Mouse (Mus musculus): Measurements from ENCODE around the gene Ust. TPM values are rescaled to one million over a fixed set of nuclear protein-coding genes. Genes with fewer than 3 reads are reported as not detected.

The Ust gene
- total and polyA plus RNA-seq, 2 experiments from 2014 or later, result 8.0 to 14.8 TPM

- Histone ChIP-seq H3K4me2 (ENCODE audit: low read depth, low read length) (no peak overlapping the region), H3K4me1 (ENCODE audit: insufficient read depth, low read length) (no peaks in the 10 kb centered on the region), H3K27me3 (ENCODE audit: insufficient read depth, low read length) (no peaks in the 10 kb centered on the region), H3K36me3 (ENCODE audit: insufficient read depth, low read length) (no peaks in the 10 kb centered on the region), H3K4me3 (ENCODE audit: low read length) (no peak overlapping the region), H3K9me3 (ENCODE audit: low read length) (no peaks in the 10 kb centered on the region), H3K9ac (replicated peaks; ENCODE audit: low read length) (no peak overlapping the region), H3K27ac (no peak overlapping the region)
- ATAC-seq, result no peak
- TF ChIP-seq CTCF (IDR thresholded peaks at IDR 0.05; ENCODE audit: low read depth), result no peak
- 94% methylated on average over 19 of the region's 19 CpGs for WGBS
- DNase-seq (ENCODE audit: low spot score), result no peak
These were observed 311.3 kb downstream of the Ust start for GRCm38 (mm10) chr10:8207358-8207757.

- Histone ChIP-seq H3K36me3 (ENCODE audit: insufficient read depth, low read length) (no peaks in the 10 kb centered on the region), H3K4me3 (ENCODE audit: low read length) (no peak overlapping the region), H3K27ac (no peak overlapping the region), H3K27me3 (ENCODE audit: insufficient read depth, low read length) (no peaks in the 10 kb centered on the region), H3K4me1 (ENCODE audit: insufficient read depth, low read length) (no peaks in the 10 kb centered on the region), H3K4me2 (ENCODE audit: low read depth, low read length) (no peak overlapping the region), H3K9me3 (ENCODE audit: low read length) (no peaks in the 10 kb centered on the region), H3K9ac (replicated peaks; ENCODE audit: low read length) (no peak overlapping the region)
- DNase-seq (ENCODE audit: low spot score) (no peak), ATAC-seq (no peak)
- 86% methylated on average over 4 of the region's 4 CpGs for WGBS
- TF ChIP-seq CTCF (IDR thresholded peaks at IDR 0.05; ENCODE audit: low read depth), result no peak
These were observed 314.9 kb downstream of the Ust start for GRCm38 (mm10) chr10:8203681-8204080.

GRCm38 (mm10) chr10:8199816-8200215 lies 318.8 kb downstream of the Ust start:
- Histone ChIP-seq H3K4me3 (ENCODE audit: low read length) (no peak overlapping the region), H3K27me3 (ENCODE audit: insufficient read depth, low read length) (no peaks in the 10 kb centered on the region), H3K4me1 (ENCODE audit: insufficient read depth, low read length) (no peaks in the 10 kb centered on the region), H3K9ac (replicated peaks; ENCODE audit: low read length) (no peak overlapping the region), H3K4me2 (ENCODE audit: low read depth, low read length) (no peak overlapping the region), H3K9me3 (ENCODE audit: low read length) (no peaks in the 10 kb centered on the region), H3K27ac (no peak overlapping the region), H3K36me3 (ENCODE audit: insufficient read depth, low read length) (no peaks in the 10 kb centered on the region)
- no peak for TF ChIP-seq CTCF (IDR thresholded peaks at IDR 0.05; ENCODE audit: low read depth)
- WGBS, result 85% methylated on average over 8 of the region's 8 CpGs
- no peak for DNase-seq (ENCODE audit: low spot score)
- no peak for ATAC-seq

GRCm38 (mm10) chr10:8199026-8199756 lies 319.4 kb downstream of the Ust start:
- WGBS, result 90% methylated on average over 9 of the region's 9 CpGs
- no peak for TF ChIP-seq CTCF (IDR thresholded peaks at IDR 0.05; ENCODE audit: low read depth)
- Histone ChIP-seq H3K9ac (replicated peaks; ENCODE audit: low read length) (no peak overlapping the region), H3K4me2 (ENCODE audit: low read depth, low read length) (no peak overlapping the region), H3K9me3 (ENCODE audit: low read length) (no peaks in the 10 kb centered on the region), H3K4me3 (ENCODE audit: low read length) (no peak overlapping the region), H3K27me3 (ENCODE audit: insufficient read depth, low read length) (no peaks in the 10 kb centered on the region), H3K36me3 (ENCODE audit: insufficient read depth, low read length) (no peaks in the 10 kb centered on the region), H3K27ac (peak overlapping the region; percentile 28; the same call in 1 of the 2 replicates), H3K4me1 (ENCODE audit: insufficient read depth, low read length) (no peaks in the 10 kb centered on the region)
- DNase-seq (ENCODE audit: low spot score) (peak; percentile 73), ATAC-seq (peak; percentile 74)

GRCm38 (mm10) chr10:8197661-8198060 lies 321.0 kb downstream of the Ust start:
- no peak for DNase-seq (ENCODE audit: low spot score)
- no peak for TF ChIP-seq CTCF (IDR thresholded peaks at IDR 0.05; ENCODE audit: low read depth)
- H3K9me3 ChIP-seq (ENCODE audit: low read length), result no peaks in the 10 kb centered on the region
- 69% methylated on average over 2 of the region's 2 CpGs for WGBS
- no peak overlapping the region for H3K27ac ChIP-seq
- no peaks in the 10 kb centered on the region for H3K27me3 ChIP-seq (ENCODE audit: insufficient read depth, low read length)
- no peak overlapping the region for H3K4me2 ChIP-seq (ENCODE audit: low read depth, low read length)
- H3K4me3 ChIP-seq (ENCODE audit: low read length), result no peak overlapping the region
- H3K36me3 ChIP-seq (ENCODE audit: insufficient read depth, low read length), result no peaks in the 10 kb centered on the region
- ATAC-seq, result no peak
- H3K9ac ChIP-seq (replicated peaks; ENCODE audit: low read length), result no peak overlapping the region
- no peaks in the 10 kb centered on the region for H3K4me1 ChIP-seq (ENCODE audit: insufficient read depth, low read length)

DNA sequence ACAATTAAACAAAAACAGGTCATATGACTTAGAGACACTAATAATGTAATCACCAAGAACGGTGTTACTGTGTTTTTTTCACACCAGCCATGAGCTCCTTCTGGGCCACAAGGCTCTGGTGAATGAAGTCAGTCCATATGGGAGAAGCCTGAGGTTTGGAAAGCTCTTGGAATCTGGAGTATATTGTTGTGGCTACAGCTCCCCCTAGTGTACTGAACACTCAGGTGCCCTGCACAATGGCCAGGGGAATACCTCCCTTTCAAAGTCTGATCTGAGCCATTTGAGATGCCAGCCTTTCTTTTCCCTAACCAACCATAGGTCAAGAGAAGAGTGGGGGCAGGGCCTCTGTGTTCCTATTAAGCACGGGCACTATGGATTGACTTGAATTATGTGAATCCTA lies 322.3 kb downstream of the Ust start:
- Histone ChIP-seq H3K4me2 (ENCODE audit: low read depth, low read length) (no peak overlapping the region), H3K4me3 (ENCODE audit: low read length) (no peak overlapping the region), H3K27ac (no peak overlapping the region), H3K36me3 (ENCODE audit: insufficient read depth, low read length) (no peaks in the 10 kb centered on the region), H3K27me3 (ENCODE audit: insufficient read depth, low read length) (no peaks in the 10 kb centered on the region), H3K9ac (replicated peaks; ENCODE audit: low read length) (no peak overlapping the region), H3K4me1 (ENCODE audit: insufficient read depth, low read length) (no peaks in the 10 kb centered on the region), H3K9me3 (ENCODE audit: low read length) (no peaks in the 10 kb centered on the region)
- ATAC-seq, result peak; percentile 89
- TF ChIP-seq CTCF (IDR thresholded peaks at IDR 0.05; ENCODE audit: low read depth), result peak; percentile 90
- peak; percentile 92 for DNase-seq (ENCODE audit: low spot score)
- 2% methylated on average over 2 of the region's 2 CpGs for WGBS

DNA sequence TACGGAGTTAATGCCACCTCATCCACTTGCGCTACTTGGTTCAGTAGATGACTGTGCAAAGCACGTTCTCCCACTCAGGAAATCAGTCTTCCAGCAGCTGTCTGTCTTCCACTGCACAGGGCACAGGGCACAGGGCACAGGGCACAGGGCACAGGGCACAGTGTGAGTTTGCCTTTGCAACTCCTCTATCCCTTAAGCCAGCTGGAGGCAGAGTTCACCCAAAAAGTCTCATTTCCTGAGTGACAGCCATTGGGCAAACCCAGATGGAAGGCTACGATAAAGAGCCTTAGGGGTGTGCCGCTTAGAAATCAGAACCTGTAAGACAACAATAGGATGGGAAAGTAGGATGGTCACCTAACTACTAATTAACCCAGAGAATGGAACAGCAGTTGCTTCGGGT lies 322.9 kb downstream of the Ust start:
- Histone ChIP-seq H3K4me1 (ENCODE audit: insufficient read depth, low read length) (no peaks in the 10 kb centered on the region), H3K4me2 (ENCODE audit: low read depth, low read length) (no peak overlapping the region), H3K36me3 (ENCODE audit: insufficient read depth, low read length) (no peaks in the 10 kb centered on the region), H3K9ac (replicated peaks; ENCODE audit: low read length) (no peak overlapping the region), H3K27ac (no peak overlapping the region), H3K4me3 (ENCODE audit: low read length) (no peak overlapping the region), H3K9me3 (ENCODE audit: low read length) (no peaks in the 10 kb centered on the region), H3K27me3 (ENCODE audit: insufficient read depth, low read length) (no peaks in the 10 kb centered on the region)
- WGBS, result 58% methylated on average over 6 of the region's 6 CpGs
- DNase-seq (ENCODE audit: low spot score) (no peak), ATAC-seq (no peak)
- no peak for TF ChIP-seq CTCF (IDR thresholded peaks at IDR 0.05; ENCODE audit: low read depth)
